Comparison of ENCODE assay signal across 24 mouse cellular contexts in the genomic region with DNA sequence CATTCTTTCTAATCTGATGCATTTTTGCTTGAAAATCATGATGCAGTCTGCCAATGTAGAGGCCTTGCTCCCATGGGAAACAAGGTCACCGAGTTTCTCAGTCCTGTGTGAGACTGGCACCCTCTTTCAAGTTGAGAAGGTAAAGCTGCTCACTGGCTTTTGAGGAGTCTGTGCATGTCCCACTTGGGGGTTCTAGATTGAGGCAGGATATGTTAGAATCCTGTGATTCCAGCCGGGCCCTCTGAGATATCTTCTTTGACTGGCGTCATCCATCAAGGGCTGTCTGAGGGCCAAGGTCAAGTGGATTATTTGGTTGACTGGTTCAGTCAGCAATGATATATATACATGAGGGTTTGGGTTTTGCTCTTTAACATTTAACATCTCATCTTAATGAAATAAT. TPM values are rescaled to one million over a fixed set of nuclear protein-coding genes. Genes with fewer than 3 reads are reported as not detected.
DNase-seq lines count a peak whose midpoint lies in the region; ATAC-seq and TF ChIP-seq lines count a peak whose summit lies in the region.
"Had no signal": no experiment of that assay in that cellular context is flagged by ENCODE, and none has a peak within 500 bp of the region (broad histone marks: within the 10 kb centered on the region; RNA-seq: fewer than 3 reads in every experiment).

No protein-coding gene starts in this region.

- H3K27ac ChIP-seq in heart, embryonic 10.5 days: no peak overlapping the region
- peak overlapping the region; percentile 67; the same call in 1 of the 2 replicates for H3K27ac ChIP-seq in layer of hippocampus, adult 2 months
- H3K27ac ChIP-seq in midbrain, embryonic 10.5 days (replicated peaks): no peak overlapping the region
- no peak overlapping the region for H3K27ac ChIP-seq in midbrain, embryonic 11.5 days (ENCODE audit: low read depth, low read length)
- H3K27ac ChIP-seq: embryonic facial prominence, embryonic 13.5 days; embryonic facial prominence, embryonic 15.5 days; forebrain, embryonic 10.5 days; forebrain, embryonic 12.5 days had no signal

- H3K9me3 ChIP-seq in heart, embryonic 10.5 days: no peaks in the 10 kb centered on the region
- H3K9me3 ChIP-seq in midbrain, embryonic 10.5 days (replicated peaks): no peaks in the 10 kb centered on the region
- H3K9me3 ChIP-seq in midbrain, embryonic 11.5 days (ENCODE audit: control insufficient read depth, low read length): no peaks in the 10 kb centered on the region
- H3K9me3 ChIP-seq: embryonic facial prominence, embryonic 13.5 days; embryonic facial prominence, embryonic 15.5 days; forebrain, embryonic 10.5 days; forebrain, embryonic 12.5 days had no signal

- H3K4me1 ChIP-seq in heart, embryonic 10.5 days: 0 out of 2 replicates have a peak, but pooled peaks cover 3% of the 10 kb centered on the region
- no peaks in the 10 kb centered on the region for H3K4me1 ChIP-seq in midbrain, embryonic 10.5 days
- no peaks in the 10 kb centered on the region for H3K4me1 ChIP-seq in midbrain, embryonic 11.5 days (ENCODE audit: control insufficient read depth, insufficient read depth, low read length)
- H3K4me1 ChIP-seq: embryonic facial prominence, embryonic 13.5 days; embryonic facial prominence, embryonic 15.5 days; forebrain, embryonic 10.5 days; forebrain, embryonic 12.5 days had no signal

- WGBS in heart, embryonic 10.5 days: 75% methylated on average over 3 of the region's 3 CpGs
- 93% methylated on average over 3 of the region's 3 CpGs for WGBS in midbrain, embryonic 10.5 days
- WGBS in midbrain, embryonic 11.5 days: 80% methylated on average over 3 of the region's 3 CpGs

- H3K4me3 ChIP-seq in heart, embryonic 10.5 days: no peak overlapping the region
- no peak overlapping the region for H3K4me3 ChIP-seq in layer of hippocampus, adult 2 months
- H3K4me3 ChIP-seq in midbrain, embryonic 10.5 days: no peak overlapping the region
- no peak overlapping the region for H3K4me3 ChIP-seq in midbrain, embryonic 11.5 days (ENCODE audit: low read depth, low read length)
- H3K4me3 ChIP-seq: embryonic facial prominence, embryonic 13.5 days; embryonic facial prominence, embryonic 15.5 days; erythroblast, embryonic 14.5 days; forebrain, embryonic 10.5 days; forebrain, embryonic 12.5 days had no signal

- TF ChIP-seq CTCF in layer of hippocampus, adult 2 months (conservative IDR thresholded peaks at IDR 0.05): no peak

- H3K9ac ChIP-seq in midbrain, embryonic 11.5 days (ENCODE audit: low read length): no peak overlapping the region
- H3K9ac ChIP-seq: embryonic facial prominence, embryonic 13.5 days; embryonic facial prominence, embryonic 15.5 days; forebrain, embryonic 12.5 days had no signal

- peak; percentile 2 for DNase-seq in embryo, embryonic 10 days (ENCODE audit: low spot score)
- DNase-seq in embryo, embryonic 10.5 days (ENCODE audit: low spot score): no peak
- DNase-seq in heart, embryonic 10.5 days (ENCODE audit: low spot score): peak; percentile 47
- DNase-seq in heart, adult 18-20 months: no peak
- no peak for DNase-seq in layer of hippocampus, adult 2 months (ENCODE audit: low spot score in 2 of 2)
- no peak for DNase-seq in layer of hippocampus, adult 9-11 months
- DNase-seq in midbrain, embryonic 10.5 days (ENCODE audit: low spot score): peak; percentile 7
- no peak for DNase-seq in midbrain, embryonic 11.5 days (ENCODE audit: low spot score, missing footprints)
- DNase-seq: adrenal gland, adult 8-10 months; adrenal gland, postnatal 14 days; cerebellum, adult 11 months; cerebellum, adult 18-20 months; cerebellum, adult 8-10 months; cerebellum, adult 9-11 months; cerebellum, postnatal 14 days; cerebellum, postnatal 36 days; embryo, embryonic 11 days had no signal

- peaks cover 10% of the 10 kb centered on the region; the same call in 1 of the 2 replicates for H3K36me3 ChIP-seq in heart, embryonic 10.5 days
- peaks cover 10% of the 10 kb centered on the region; the same call in 1 of the 2 replicates for H3K36me3 ChIP-seq in midbrain, embryonic 10.5 days
- H3K36me3 ChIP-seq in midbrain, embryonic 11.5 days (ENCODE audit: control insufficient read depth, insufficient read depth, low read length): no peaks in the 10 kb centered on the region
- H3K36me3 ChIP-seq: embryonic facial prominence, embryonic 13.5 days; embryonic facial prominence, embryonic 15.5 days had no signal

- H3K27me3 ChIP-seq in heart, embryonic 10.5 days (ENCODE audit: insufficient read depth, poor library complexity, severe bottlenecking): no peaks in the 10 kb centered on the region
- no peaks in the 10 kb centered on the region for H3K27me3 ChIP-seq in midbrain, embryonic 10.5 days (ENCODE audit: low read depth, poor library complexity, severe bottlenecking)
- no peaks in the 10 kb centered on the region for H3K27me3 ChIP-seq in midbrain, embryonic 11.5 days (ENCODE audit: control insufficient read depth, insufficient read depth, low read length)
- H3K27me3 ChIP-seq: embryonic facial prominence, embryonic 13.5 days; embryonic facial prominence, embryonic 15.5 days; forebrain, embryonic 12.5 days had no signal

- ATAC-seq in midbrain, embryonic 11.5 days (ENCODE audit: low FRiP score): no peak
- ATAC-seq: forebrain, embryonic 14.5 days; forebrain, embryonic 16.5 days had no signal

- H3K4me2 ChIP-seq in midbrain, embryonic 11.5 days: no peak overlapping the region
- H3K4me2 ChIP-seq: embryonic facial prominence, embryonic 13.5 days; embryonic facial prominence, embryonic 15.5 days; forebrain, embryonic 12.5 days had no signal

RNA-seq across cellular contexts. Expression of gene Slc18a2, which starts 21.3 kb away (rescaled TPM):
- 9.0 and 10.1 TPM in 2 replicates for polyA plus RNA-seq in heart, embryonic 10.5 days (2016; fragmentation: Nextera tagmentation; extraction: Ambion mirVana)
- total RNA-seq in heart, adult 18-20 months (2021): under 1 TPM; 0.55 to 0.82 TPM
- total RNA-seq in layer of hippocampus, adult 2 months (2021): 1 to 10 TPM; 1.2 to 1.4 TPM
- 12.4 and 15.4 TPM in 2 replicates for polyA plus RNA-seq in midbrain, embryonic 10.5 days (2016; fragmentation: Nextera tagmentation; extraction: Ambion mirVana)
- 16.0 and 19.0 TPM in 2 replicates for polyA plus RNA-seq in midbrain, embryonic 11.5 days (2014; fragmentation: Nextera tagmentation; extraction: Ambion mirVana)
- polyA plus RNA-seq: erythroblast, embryonic 14.5 days had no signal

RNA-seq across cellular contexts. Expression of gene Rps12-ps3, which starts 40.1 kb away (rescaled TPM):
- 7.2 and 8.9 TPM in 2 replicates for polyA plus RNA-seq in heart, embryonic 10.5 days (2016; fragmentation: Nextera tagmentation; extraction: Ambion mirVana)
- total RNA-seq in heart, adult 18-20 months (2021): 100 to 1,000 TPM; 287 to 324 TPM
- 100 to 1,000 TPM; 249 to 342 TPM for total RNA-seq in layer of hippocampus, adult 2 months (2021)
- 4.5 and 17.0 TPM in 2 replicates for polyA plus RNA-seq in midbrain, embryonic 10.5 days (2016; fragmentation: Nextera tagmentation; extraction: Ambion mirVana)
- polyA plus RNA-seq in midbrain, embryonic 11.5 days (2014; fragmentation: Nextera tagmentation; extraction: Ambion mirVana): 15.1 and 25.5 TPM in 2 replicates

Comparison
In these comparisons a context has a peak if more than half of its experiments do, and no peak if none do; other contexts are left out.
1. DNase-seq: peak in embryo, embryonic 10 days (single experiment), heart, embryonic 10.5 days (single experiment) and midbrain, embryonic 10.5 days (single experiment); none in embryo, embryonic 10.5 days (single experiment), heart, adult 18-20 months (0 of 2), layer of hippocampus, adult 2 months (0 of 2), layer of hippocampus, adult 9-11 months (single experiment) and midbrain, embryonic 11.5 days (single experiment).